Mouse (Mus musculus) kidney, adult 2 months (tissue): Measurements from ENCODE around the gene Adamts14.

ENCODE experiments used
- CTCF ChIP-seq: fragments of 200-500 bp; conservative IDR thresholded peaks from 2 replicates; pipeline ENCODE4 v1.5.1; 2011; ENCODE audit warnings: low read depth, mild to moderate bottlenecking, control low read depth, low read length, moderate library complexity, mixed read lengths; ENCODE audit not compliant: insufficient read depth, insufficient read length
- POLR2A ChIP-seq: fragments of 200-500 bp; IDR thresholded peaks from one replicate; pipeline ENCODE4 v1.6.1; 2011; ENCODE audit warnings: low read depth, low read length, control low read depth

DNA sequence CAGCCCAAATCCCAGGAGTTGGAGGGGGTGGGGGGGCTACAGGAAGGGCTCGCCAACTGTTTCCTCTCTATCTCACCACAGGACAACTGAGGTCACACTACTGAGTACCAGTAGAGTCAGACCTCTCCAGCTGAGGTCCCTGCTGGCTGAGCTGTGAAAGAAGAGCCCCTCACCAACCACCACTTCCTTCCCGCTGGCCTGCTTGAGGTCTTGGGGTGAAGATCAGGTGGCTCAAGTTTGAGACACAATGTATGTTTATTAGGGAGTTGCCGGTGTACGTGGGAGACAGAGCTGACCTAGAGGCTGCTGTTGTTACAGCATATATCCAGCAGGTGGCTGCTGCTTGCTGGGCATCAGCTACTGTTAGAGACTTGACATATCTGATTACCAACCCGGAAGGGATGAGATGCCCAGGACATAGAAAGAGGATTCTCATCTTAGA, 2.5 kb upstream of the Adamts14 start:
- TF ChIP-seq CTCF (peak; percentile 92), POLR2A (no peak)
